Mouse (Mus musculus): ENCODE data around the gene Krtap29-1. TPM values are rescaled to one million over a fixed set of nuclear protein-coding genes. Genes with fewer than 3 reads are reported as not detected.

The Krtap29-1 gene
- polyA plus RNA-seq, 1 experiment: not detected

GRCm38 (mm10) chr11:99986180-99986647, 7.4 kb upstream of the Krtap29-1 start, which contains the start of gene Krtap16-1:
Krtap16-1 (minus strand) TSS chr11:99986597.
- Histone ChIP-seq H3K4me1 (ENCODE audit: control insufficient read depth, insufficient read depth, insufficient read length, low read length) (no peaks in the 10 kb centered on the region), H3K4me3 (ENCODE audit: insufficient read depth, low read depth, low read length) (no peak within 1 kb of the TSS), H3K27ac (replicated peaks; ENCODE audit: low read depth, low read length) (no peak within 1 kb of the TSS)

DNA sequence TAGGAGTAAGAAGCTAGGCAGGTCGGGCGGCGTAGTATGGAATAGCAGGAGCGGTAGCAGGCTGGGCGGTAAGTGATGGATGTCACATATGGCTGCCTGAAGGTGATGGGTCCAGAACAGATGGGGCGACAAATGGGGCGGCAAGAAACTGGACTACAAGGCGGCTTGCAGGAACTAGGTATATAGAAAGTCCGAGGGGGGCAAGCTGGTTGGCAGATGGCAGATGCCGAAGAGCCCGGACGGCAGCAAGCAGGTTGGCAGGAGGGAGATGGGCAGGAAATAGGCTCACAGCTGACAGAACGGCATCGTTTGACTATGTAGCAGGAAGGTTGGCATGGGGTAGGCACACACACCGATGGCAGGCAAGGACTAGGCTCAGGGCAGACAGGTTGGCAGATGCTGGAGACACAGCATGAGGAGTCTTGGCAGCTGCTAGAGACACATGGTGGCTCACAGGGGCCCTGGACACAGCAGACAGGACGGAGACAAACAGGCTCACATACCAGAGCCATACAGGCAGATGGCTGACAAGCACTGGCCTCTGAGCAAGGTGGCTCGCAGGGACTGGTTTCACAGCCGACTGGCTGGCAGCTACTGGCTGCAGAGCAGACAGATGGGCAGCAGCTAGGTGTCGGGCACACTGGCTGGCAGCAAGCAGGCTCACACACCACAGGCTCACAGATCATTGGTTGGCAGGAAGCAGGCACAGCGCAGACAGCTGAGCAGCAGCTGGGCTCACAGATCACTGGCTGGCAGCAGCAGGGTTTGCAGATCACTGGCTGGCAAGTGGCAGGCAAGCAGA, 6.6 kb upstream of the Krtap29-1 start:
- H3K27ac ChIP-seq (replicated peaks; ENCODE audit: low read depth, low read length): no peak overlapping the region
- no peak overlapping the region for H3K4me3 ChIP-seq (ENCODE audit: insufficient read depth, low read depth, low read length)
- H3K4me1 ChIP-seq (ENCODE audit: control insufficient read depth, insufficient read depth, insufficient read length, low read length): no peaks in the 10 kb centered on the region

DNA sequence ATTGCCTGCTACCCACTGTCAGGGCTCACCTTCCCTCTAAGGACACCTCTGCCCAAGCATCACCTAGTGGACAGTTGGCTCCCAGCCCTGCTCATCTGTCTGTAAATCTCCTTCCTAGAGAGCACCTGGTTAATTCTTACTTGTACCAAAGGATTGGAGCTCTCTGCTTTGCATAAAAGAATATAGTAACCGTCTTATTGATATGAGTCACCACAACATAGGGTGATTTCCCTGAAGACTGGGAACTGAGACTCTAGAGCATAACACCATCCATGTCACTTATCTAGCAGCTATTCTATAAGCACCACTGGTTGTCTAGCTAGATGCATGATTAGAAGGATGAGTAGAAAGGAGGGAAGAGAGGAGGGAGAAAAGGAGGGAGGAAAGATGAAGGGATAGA, 4.6 kb upstream of the Krtap29-1 start:
- no peaks in the 10 kb centered on the region for H3K4me1 ChIP-seq (ENCODE audit: control insufficient read depth, insufficient read depth, insufficient read length, low read length)
- H3K27ac ChIP-seq (replicated peaks; ENCODE audit: low read depth, low read length): no peak overlapping the region
- no peak overlapping the region for H3K4me3 ChIP-seq (ENCODE audit: insufficient read depth, low read depth, low read length)

DNA sequence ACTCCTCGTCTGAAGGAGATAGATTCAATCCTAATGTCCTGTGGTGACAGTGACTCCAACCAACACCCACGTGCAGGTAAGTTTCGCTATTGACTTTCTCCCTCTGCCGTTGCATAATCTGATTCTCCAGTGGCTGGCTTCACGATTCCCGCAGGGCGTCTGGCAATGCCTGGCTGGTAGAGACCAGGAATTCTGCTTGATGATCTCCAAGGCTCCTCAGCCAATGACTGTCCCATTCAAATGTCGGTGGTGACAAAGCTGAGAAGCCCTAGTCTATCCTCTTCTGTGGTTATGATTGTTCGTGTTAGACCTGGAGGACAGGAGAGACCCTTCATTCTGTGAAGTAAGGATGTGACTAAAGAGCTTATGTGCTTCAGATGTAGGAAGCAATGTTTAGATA, 3.9 kb upstream of the Krtap29-1 start:
- Histone ChIP-seq H3K4me3 (ENCODE audit: insufficient read depth, low read depth, low read length) (no peak overlapping the region), H3K4me1 (ENCODE audit: control insufficient read depth, insufficient read depth, insufficient read length, low read length) (no peaks in the 10 kb centered on the region), H3K27ac (replicated peaks; ENCODE audit: low read depth, low read length) (no peak overlapping the region)

- no peak overlapping the region for H3K4me3 ChIP-seq (ENCODE audit: insufficient read depth, low read depth, low read length)
- no peak overlapping the region for H3K27ac ChIP-seq (replicated peaks; ENCODE audit: low read depth, low read length)
- H3K4me1 ChIP-seq (ENCODE audit: control insufficient read depth, insufficient read depth, insufficient read length, low read length): no peaks in the 10 kb centered on the region
Measured at GRCm38 (mm10) chr11:99965961-99966360, 12.9 kb downstream of the Krtap29-1 start.

DNA sequence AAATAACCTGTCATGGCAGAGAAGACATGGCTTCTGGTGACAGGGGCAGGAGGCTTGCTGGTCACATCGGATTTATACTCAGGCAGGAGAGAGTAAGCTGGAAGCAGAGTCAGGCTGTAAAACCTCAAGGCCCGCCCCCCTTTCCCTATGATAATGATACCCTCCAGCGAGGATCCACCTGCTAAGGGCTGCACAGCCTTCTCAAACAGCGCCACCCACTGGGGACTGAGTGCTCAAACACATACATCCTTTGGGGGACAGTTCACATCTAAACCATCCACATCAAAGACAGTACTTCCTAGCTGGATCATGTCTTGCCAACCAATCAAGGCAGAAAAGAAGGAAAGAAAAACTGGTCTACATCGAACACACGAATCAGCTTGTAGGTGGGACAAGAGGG, 14.6 kb downstream of the Krtap29-1 start:
- Histone ChIP-seq H3K4me3 (ENCODE audit: insufficient read depth, low read depth, low read length) (no peak overlapping the region), H3K4me1 (ENCODE audit: control insufficient read depth, insufficient read depth, insufficient read length, low read length) (no peaks in the 10 kb centered on the region), H3K27ac (replicated peaks; ENCODE audit: low read depth, low read length) (no peak overlapping the region)

DNA sequence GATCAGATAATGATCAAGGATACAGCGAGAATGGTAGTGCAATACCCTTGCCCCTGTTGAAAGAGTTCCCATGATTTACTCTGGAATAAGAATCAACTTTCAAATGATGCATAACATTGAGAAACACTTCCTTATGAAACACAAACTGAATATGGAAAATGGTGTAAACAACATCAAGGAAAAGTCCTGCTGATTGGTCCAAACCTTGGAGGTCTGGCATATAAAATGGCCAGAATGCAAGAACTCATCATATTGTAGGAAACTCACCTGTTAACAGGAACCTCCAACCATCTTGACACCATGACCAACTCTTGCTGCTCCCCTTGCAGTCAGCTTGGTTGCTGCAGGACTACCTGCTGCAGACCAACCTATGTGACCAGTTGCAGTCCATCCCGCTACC, 30.7 kb downstream of the Krtap29-1 start, which contains the start of gene Krtap9-5:
TSS of gene Krtap9-5 (plus strand) at position 301 of the 400 bp plus-strand sequence.
- Histone ChIP-seq H3K4me3 (ENCODE audit: insufficient read depth, low read depth, low read length) (no peak within 1 kb of the TSS), H3K4me1 (ENCODE audit: control insufficient read depth, insufficient read depth, insufficient read length, low read length) (no peaks in the 10 kb centered on the region), H3K27ac (replicated peaks; ENCODE audit: low read depth, low read length) (no peak within 1 kb of the TSS)

DNA sequence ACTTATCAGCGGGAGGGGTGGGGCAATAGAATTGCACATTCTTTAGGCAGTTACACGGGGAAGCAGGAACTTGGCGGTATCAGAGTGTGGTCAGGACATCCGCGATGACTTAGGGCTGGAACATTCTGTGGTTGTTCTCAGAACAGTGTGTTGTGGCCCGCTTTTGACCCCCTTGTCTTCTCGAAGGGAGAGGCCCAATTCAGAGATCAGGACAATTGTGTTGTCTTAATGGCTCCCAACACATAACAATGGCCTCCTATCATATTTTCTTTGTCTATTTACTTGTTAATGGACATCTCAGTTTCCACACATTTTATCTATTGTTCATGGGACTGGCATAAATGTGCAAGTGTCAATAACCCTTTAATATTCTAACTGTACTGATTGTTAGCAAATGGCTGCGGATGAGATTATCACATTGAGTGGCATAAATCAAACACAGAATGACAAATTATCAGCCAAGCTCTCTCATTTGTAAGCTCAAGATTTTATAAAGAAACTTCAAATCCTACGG, 41.0 kb downstream of the Krtap29-1 start:
- H3K4me3 ChIP-seq (ENCODE audit: insufficient read depth, low read depth, low read length): no peak overlapping the region
- no peak overlapping the region for H3K27ac ChIP-seq (replicated peaks; ENCODE audit: low read depth, low read length)
- no peaks in the 10 kb centered on the region for H3K4me1 ChIP-seq (ENCODE audit: control insufficient read depth, insufficient read depth, insufficient read length, low read length)

GRCm38 (mm10) chr11:99935991-99936390, 42.9 kb downstream of the Krtap29-1 start, which contains the start of gene Krtap31-2:
Krtap31-2 (plus strand) TSS chr11:99936291.
- Histone ChIP-seq H3K4me1 (ENCODE audit: control insufficient read depth, insufficient read depth, insufficient read length, low read length) (no peaks in the 10 kb centered on the region), H3K27ac (replicated peaks; ENCODE audit: low read depth, low read length) (no peak within 1 kb of the TSS)

More at GRCm38 (mm10) chr11:99935991-99936390, 42.9 kb downstream of the Krtap29-1 start, which contains the start of gene Krtap31-2:
- no peak within 1 kb of the TSS for H3K4me3 ChIP-seq (ENCODE audit: insufficient read depth, low read depth, low read length)

Other genes starting within 250 kb of the Krtap29-1 start
- not detected in 2 replicates for gene Gm14180, start 244.8 kb downstream of the Krtap29-1 start, polyA plus RNA-seq (2012; ENCODE audit: insufficient read depth, insufficient read length, missing spikeins)
- not detected in 2 replicates for gene Gm11595, start 206.1 kb downstream of the Krtap29-1 start, polyA plus RNA-seq (2012; ENCODE audit: insufficient read depth, insufficient read length, missing spikeins)
- gene Krtap4-8, start 198.3 kb downstream of the Krtap29-1 start, polyA plus RNA-seq (2012; ENCODE audit: insufficient read depth, insufficient read length, missing spikeins): not detected in 2 replicates
- gene Krtap4-9, start 193.9 kb downstream of the Krtap29-1 start, polyA plus RNA-seq (2012; ENCODE audit: insufficient read depth, insufficient read length, missing spikeins): not detected in 2 replicates
- gene Gm11596, start 185.6 kb downstream of the Krtap29-1 start, polyA plus RNA-seq (2012; ENCODE audit: insufficient read depth, insufficient read length, missing spikeins): not detected in 2 replicates
- gene Gm11569, start 180.1 kb downstream of the Krtap29-1 start, polyA plus RNA-seq (2012; ENCODE audit: insufficient read depth, insufficient read length, missing spikeins): not detected in 2 replicates
- not detected in 2 replicates for gene Gm11554, start 174.6 kb downstream of the Krtap29-1 start, polyA plus RNA-seq (2012; ENCODE audit: insufficient read depth, insufficient read length, missing spikeins)
- gene Krtap4-13, start 169.2 kb downstream of the Krtap29-1 start, polyA plus RNA-seq (2012; ENCODE audit: insufficient read depth, insufficient read length, missing spikeins): not detected in 2 replicates
- not detected in 2 replicates for gene Gm11564, start 163.4 kb downstream of the Krtap29-1 start, polyA plus RNA-seq (2012; ENCODE audit: insufficient read depth, insufficient read length, missing spikeins)
- not detected in 2 replicates for gene 2300003K06Rik, start 141.0 kb downstream of the Krtap29-1 start, polyA plus RNA-seq (2012; ENCODE audit: insufficient read depth, insufficient read length, missing spikeins)
- gene Krtap4-16, start 127.4 kb downstream of the Krtap29-1 start, polyA plus RNA-seq (2012; ENCODE audit: insufficient read depth, insufficient read length, missing spikeins): not detected in 2 replicates
- gene Gm11568, start 121.1 kb downstream of the Krtap29-1 start, polyA plus RNA-seq (2012; ENCODE audit: insufficient read depth, insufficient read length, missing spikeins): not detected in 2 replicates
- gene Gm11559, start 114.6 kb downstream of the Krtap29-1 start, polyA plus RNA-seq (2012; ENCODE audit: insufficient read depth, insufficient read length, missing spikeins): not detected in 2 replicates
- gene Krtap9-1, start 105.7 kb downstream of the Krtap29-1 start, polyA plus RNA-seq (2012; ENCODE audit: insufficient read depth, insufficient read length, missing spikeins): not detected in 2 replicates
- gene Gm11567, start 99.9 kb downstream of the Krtap29-1 start, polyA plus RNA-seq (2012; ENCODE audit: insufficient read depth, insufficient read length, missing spikeins): not detected in 2 replicates
- gene Krtap31-1, start 71.1 kb downstream of the Krtap29-1 start, polyA plus RNA-seq (2012; ENCODE audit: insufficient read depth, insufficient read length, missing spikeins): not detected in 2 replicates
- not detected in 2 replicates for gene Gm11565, start 64.3 kb downstream of the Krtap29-1 start, polyA plus RNA-seq (2012; ENCODE audit: insufficient read depth, insufficient read length, missing spikeins)
- gene Krtap31-2, start 42.8 kb downstream of the Krtap29-1 start, polyA plus RNA-seq (2012; ENCODE audit: insufficient read depth, insufficient read length, missing spikeins): not detected in 2 replicates
- not detected in 2 replicates for gene Krtap9-5, start 30.6 kb downstream of the Krtap29-1 start, polyA plus RNA-seq (2012; ENCODE audit: insufficient read depth, insufficient read length, missing spikeins)
- gene Krtap16-1, start 7.5 kb upstream of the Krtap29-1 start, polyA plus RNA-seq (2012; ENCODE audit: insufficient read depth, insufficient read length, missing spikeins): not detected in 2 replicates
- not detected in 2 replicates for gene Krtap17-1, start 14.9 kb upstream of the Krtap29-1 start, polyA plus RNA-seq (2012; ENCODE audit: insufficient read depth, insufficient read length, missing spikeins)
- gene Krt33a, start 37.2 kb upstream of the Krtap29-1 start, polyA plus RNA-seq (2012; ENCODE audit: insufficient read depth, insufficient read length, missing spikeins): not detected in 2 replicates
- gene Krt33b, start 50.8 kb upstream of the Krtap29-1 start, polyA plus RNA-seq (2012; ENCODE audit: insufficient read depth, insufficient read length, missing spikeins): not detected in 2 replicates
- not detected in 2 replicates for gene Krt34, start 62.5 kb upstream of the Krtap29-1 start, polyA plus RNA-seq (2012; ENCODE audit: insufficient read depth, insufficient read length, missing spikeins)
- gene Krt31, start 71.5 kb upstream of the Krtap29-1 start, polyA plus RNA-seq (2012; ENCODE audit: insufficient read depth, insufficient read length, missing spikeins): not detected in 2 replicates
- gene Krt32, start 109.2 kb upstream of the Krtap29-1 start, polyA plus RNA-seq (2012; ENCODE audit: insufficient read depth, insufficient read length, missing spikeins): not detected in 2 replicates
- gene Krt35, start 117.2 kb upstream of the Krtap29-1 start, polyA plus RNA-seq (2012; ENCODE audit: insufficient read depth, insufficient read length, missing spikeins): not detected in 2 replicates
- gene Krt36, start 126.6 kb upstream of the Krtap29-1 start, polyA plus RNA-seq (2012; ENCODE audit: insufficient read depth, insufficient read length, missing spikeins): 1.4 TPM in 2 replicates
- gene Krt13, start 142.5 kb upstream of the Krtap29-1 start, polyA plus RNA-seq (2012; ENCODE audit: insufficient read depth, insufficient read length, missing spikeins): not detected in 2 replicates
- 0.67 and 2.4 TPM in 2 replicates for gene Krt15, start 156.9 kb upstream of the Krtap29-1 start, polyA plus RNA-seq (2012; ENCODE audit: insufficient read depth, insufficient read length, missing spikeins)
- gene Krt19, start 169.6 kb upstream of the Krtap29-1 start, polyA plus RNA-seq (2012; ENCODE audit: insufficient read depth, insufficient read length, missing spikeins): 0.87 TPM in 1 of 2 replicates, not detected in the other
- gene Krt9, start 214.2 kb upstream of the Krtap29-1 start, polyA plus RNA-seq (2012; ENCODE audit: insufficient read depth, insufficient read length, missing spikeins): not detected in 2 replicates
- 0.67 TPM in 1 of 2 replicates, not detected in the other for gene Krt14, start 228.5 kb upstream of the Krtap29-1 start, polyA plus RNA-seq (2012; ENCODE audit: insufficient read depth, insufficient read length, missing spikeins)

Measured in brown adipose tissue, adult 24 weeks (tissue).